Mouse (Mus musculus) bone marrow, adult 2 months (tissue): ENCODE results near the gene Prickle4. TPM values are rescaled to one million over a fixed set of nuclear protein-coding genes. Genes with fewer than 3 reads are reported as not detected.
"Not testable (repeated sequence)": the region's sequence is repeated elsewhere in the genome, so short reads cannot be mapped to it uniquely, and the experiment has no call there.

Source experiments
- H3K27ac ChIP-seq: fragments of 200-500 bp; 2 replicates; pipeline ENCODE4 v1.5.1; 2012; ENCODE audit warnings: low read depth, mild to moderate bottlenecking, control low read depth, inconsistent platforms, low read length; ENCODE audit not compliant: control insufficient read depth, poor library complexity, insufficient read depth
- H3K4me1 ChIP-seq: fragments of 200-500 bp; 2 replicates; pipeline ENCODE4 v1.6.1; 2011; ENCODE audit warnings: low read length; ENCODE audit not compliant: control insufficient read depth, insufficient read depth
- H3K4me3 ChIP-seq: fragments of 200-500 bp; replicated peaks from 2 replicates; pipeline ENCODE3; 2011; ENCODE audit warnings: mild to moderate bottlenecking, low read depth, low read length, control low read depth; ENCODE audit not compliant: control insufficient read depth
- CTCF ChIP-seq: fragments of 200-500 bp; IDR thresholded peaks from 2 replicates; pipeline ENCODE4 v1.5.1; 2011; ENCODE audit warnings: low read length, control low read depth; ENCODE audit not compliant: control insufficient read depth, insufficient read depth
- POLR2A ChIP-seq: fragments of 200-500 bp; IDR thresholded peaks from 2 replicates; pipeline ENCODE4 v1.6.1; 2011; ENCODE audit warnings: low read depth, mild to moderate bottlenecking, control low read depth, low read length, borderline replicate concordance; ENCODE audit not compliant: control insufficient read depth
- WGBS: fragments of 180-500 bp; shearing (Covaris S2); methylation state at CpG from one replicate; pipeline ENCODE4 v1.1.7; 2018; 5-methylcytosine and 5-hydroxymethylcytosine counted together
- polyA plus RNA-seq: library from polyadenylated mRNA; stranded (reverse); fragments of >200 nt; gene quantifications from 2 replicates; pipeline ENCODE4 v1.2.4, GENCODE M21; 2011; ENCODE audit warnings: low replicate concordance; ENCODE audit not compliant: missing spikeins, insufficient read depth, insufficient read length

Prickle4 gene
- polyA plus RNA-seq, 1 experiment = not detected

DNA sequence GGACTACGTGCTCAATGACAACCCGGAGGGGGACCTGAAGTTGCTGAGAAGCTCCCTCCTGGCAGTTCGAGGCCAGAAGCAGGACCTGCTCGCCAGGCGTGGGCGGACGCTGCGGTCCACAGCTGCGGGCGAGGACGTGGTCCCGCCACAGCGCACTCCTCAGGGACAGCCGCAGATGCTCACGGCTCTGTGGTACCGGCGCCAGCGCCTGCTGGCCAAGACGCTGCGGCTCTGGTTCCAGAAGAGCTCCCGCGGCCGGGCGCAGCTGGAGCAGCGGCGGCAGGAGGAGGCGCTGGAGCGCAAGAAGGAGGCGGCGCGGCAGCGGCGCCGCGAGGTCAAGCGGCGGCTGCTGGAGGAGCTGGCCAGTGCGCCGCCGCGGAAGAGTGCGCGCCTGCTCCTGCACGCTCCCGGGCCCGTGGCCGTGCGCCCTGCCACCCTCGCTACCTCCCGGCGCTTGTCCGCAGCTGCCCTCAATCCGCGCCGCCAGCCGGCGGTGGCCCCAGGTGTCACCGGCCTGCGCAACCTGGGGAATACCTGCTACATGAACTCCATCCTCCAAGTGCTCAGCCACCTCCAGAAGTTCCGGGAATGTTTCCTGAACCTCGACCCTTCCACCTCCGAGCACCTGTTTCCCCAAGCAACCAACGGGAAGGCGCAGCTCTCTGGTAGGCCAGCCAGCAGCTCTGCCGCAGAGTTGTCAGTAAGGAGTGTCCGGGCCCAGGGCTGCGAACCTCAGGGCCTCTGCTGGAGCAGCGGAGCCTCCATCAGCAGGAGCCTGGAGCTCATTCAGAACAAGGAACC is 22.0 kb downstream of the Prickle4 start:
- WGBS = 17% methylated on average over 68 of the region's 68 CpGs
- peaks cover 1% of the 10 kb centered on the region; the same call in 1 of the 2 replicates for H3K4me1 ChIP-seq
- no peak overlapping the region for H3K27ac ChIP-seq
- H3K4me3 ChIP-seq = no peak overlapping the region
- no peak for TF ChIP-seq POLR2A
- TF ChIP-seq CTCF = no peak

DNA sequence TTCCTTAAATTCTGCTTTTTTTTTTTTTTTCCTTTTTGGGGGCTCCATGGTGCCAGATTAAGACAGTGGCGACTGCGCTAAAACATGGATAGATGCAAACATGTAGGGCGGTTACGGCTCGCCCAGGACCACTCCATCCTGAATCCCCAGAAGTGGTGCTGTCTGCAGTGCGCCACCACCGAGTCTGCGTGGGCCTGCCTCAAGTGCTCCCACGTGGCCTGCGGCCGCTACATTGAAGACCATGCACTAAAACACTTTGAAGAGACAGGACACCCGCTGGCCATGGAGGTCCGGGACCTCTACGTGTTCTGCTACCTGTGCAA is 22.6 kb downstream of the Prickle4 start:
- Histone ChIP-seq H3K4me1 (peaks cover 1% of the 10 kb centered on the region; the same call in 1 of the 2 replicates), H3K4me3 (no peak overlapping the region), H3K27ac (no peak overlapping the region)
- WGBS = 64% methylated on average over 14 of the region's 14 CpGs
- TF ChIP-seq CTCF (no peak), POLR2A (no peak)

DNA sequence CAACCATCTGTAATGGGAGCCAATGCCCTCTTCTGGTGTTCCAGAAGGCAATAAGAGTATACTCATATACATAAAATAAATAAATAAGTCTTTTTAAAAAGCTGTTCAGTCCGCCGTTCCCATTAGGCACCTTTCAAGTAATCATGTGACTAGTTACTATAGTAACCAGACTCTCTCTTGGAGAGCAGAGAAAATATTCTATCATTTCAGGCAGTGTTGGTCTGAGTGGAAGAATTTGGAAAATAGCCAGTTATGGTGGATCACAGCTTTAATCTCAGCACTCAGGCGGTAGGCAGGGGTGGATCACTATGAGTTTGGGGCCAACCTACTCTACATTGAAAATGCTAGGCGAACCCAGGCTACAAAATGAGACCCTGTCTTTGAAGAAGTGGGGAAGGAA is 25.4 kb downstream of the Prickle4 start:
- WGBS = 73% methylated on average over 4 of the region's 4 CpGs
- Histone ChIP-seq H3K4me1 (peaks cover 1% of the 10 kb centered on the region; the same call in 1 of the 2 replicates), H3K4me3 (no peak overlapping the region), H3K27ac (no peak overlapping the region)
- TF ChIP-seq POLR2A (no peak), CTCF (no peak)

DNA sequence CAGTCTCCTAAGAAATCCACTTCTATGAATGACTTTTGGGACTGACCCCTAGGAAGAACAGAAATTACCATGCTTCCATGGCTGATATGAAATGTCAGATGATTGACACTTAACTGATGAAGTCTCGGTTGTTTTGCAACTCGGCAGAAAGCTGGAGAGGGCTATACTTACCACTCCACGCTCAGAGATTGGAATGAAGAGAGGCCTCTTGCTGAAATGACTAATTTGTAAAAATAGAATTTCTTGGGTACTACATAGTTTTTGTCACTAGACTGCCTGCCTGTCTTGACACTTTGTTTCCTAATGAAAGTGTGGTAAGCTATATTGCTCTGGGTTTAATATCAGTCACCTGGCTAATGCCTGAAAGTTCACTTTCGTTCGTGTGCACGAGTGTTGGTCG is 30.1 kb downstream of the Prickle4 start:
- H3K27ac ChIP-seq = no peak overlapping the region
- no peak for TF ChIP-seq CTCF
- no peak for TF ChIP-seq POLR2A
- WGBS = 73% methylated on average over 7 of the region's 7 CpGs
- no peaks in the 10 kb centered on the region for H3K4me1 ChIP-seq
- H3K4me3 ChIP-seq = no peak overlapping the region

DNA sequence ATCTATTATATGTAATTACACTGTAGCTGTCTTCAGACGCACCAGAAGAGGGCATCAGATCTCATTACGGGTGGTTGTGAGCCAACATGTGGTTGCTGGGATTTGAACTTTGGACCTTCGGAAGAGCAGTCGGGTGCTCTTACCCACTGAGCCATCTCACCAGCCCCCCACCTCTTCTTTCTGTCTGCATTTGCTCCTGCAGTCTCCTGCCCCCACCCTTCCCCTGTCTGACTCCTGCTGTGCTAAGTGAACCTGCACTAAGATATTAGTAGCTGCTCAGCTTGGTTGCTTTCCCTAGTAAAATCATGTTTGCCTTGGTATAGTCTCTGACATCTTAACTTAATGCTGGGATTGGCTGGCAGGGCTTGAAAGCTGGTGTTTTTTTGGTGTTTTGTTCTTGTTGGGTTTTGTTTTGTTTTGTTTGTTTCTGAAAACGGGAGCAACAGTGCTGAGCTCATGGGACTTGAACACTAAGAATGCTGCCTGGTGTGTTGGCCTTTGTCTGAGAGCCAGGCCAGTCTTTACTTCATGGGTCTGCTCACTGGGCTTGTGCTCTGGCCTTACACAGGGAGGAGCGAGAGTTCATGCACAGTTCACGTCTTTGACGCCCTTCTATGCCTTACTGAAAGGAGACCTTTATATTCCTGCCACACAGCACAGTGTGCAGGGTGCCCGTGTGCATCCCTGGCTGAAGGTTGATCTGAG is 31.4 kb downstream of the Prickle4 start:
- TF ChIP-seq CTCF (no peak), POLR2A (no peak)
- 91% methylated on average over 9 of the region's 9 CpGs for WGBS
- H3K27ac ChIP-seq = no peak overlapping the region
- no peak overlapping the region for H3K4me3 ChIP-seq
- no peaks in the 10 kb centered on the region for H3K4me1 ChIP-seq

DNA sequence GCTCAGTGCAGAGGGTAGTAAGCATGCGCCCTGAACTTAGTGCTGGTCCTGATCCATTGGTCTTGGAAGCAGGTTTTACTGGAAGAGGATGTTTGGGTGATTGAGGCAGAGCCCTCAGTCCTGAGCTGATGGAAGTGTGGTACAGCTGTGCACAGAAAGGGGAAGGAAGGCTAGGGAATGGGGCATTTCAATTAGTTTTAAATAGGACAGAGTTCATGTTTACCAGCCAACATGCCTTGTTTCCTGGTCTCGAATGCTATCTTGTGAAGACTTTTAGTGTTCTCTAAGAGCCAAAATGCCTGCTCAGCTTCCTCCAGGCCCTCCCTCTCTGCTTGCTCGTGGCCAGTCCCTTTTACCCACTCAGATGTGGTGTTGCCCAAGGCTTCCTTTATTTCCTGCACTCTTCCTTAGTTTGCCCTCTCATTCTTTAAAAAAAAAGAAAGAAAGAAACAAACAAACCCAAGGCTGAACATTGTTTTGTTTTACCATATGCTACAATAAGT is 35.7 kb downstream of the Prickle4 start:
- no peak for TF ChIP-seq CTCF
- TF ChIP-seq POLR2A = no peak
- no peaks in the 10 kb centered on the region for H3K4me1 ChIP-seq
- 33% methylated on average over 3 of the region's 3 CpGs for WGBS
- H3K4me3 ChIP-seq = no peak overlapping the region
- H3K27ac ChIP-seq = no peak overlapping the region

DNA sequence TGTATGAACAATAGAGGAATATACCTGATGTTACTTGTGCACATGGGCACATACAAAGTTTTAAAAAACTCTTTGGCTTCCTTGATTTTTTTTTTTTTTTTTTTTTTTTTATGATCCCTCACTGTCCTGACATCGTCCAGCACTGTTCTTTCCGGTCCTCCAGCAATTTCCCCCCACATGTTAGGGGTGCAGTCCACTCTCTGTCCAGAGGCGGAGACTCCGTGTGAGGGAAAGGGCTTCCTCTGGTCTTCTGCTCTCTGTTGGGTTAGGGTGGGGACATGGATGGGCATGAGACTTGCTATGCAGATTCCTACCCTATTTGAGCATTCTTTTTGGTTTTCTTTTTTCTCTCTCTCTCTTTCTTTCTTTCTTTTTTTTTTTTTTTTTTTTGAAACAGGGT is 36.6 kb downstream of the Prickle4 start:
- Histone ChIP-seq H3K4me3 (no peak overlapping the region), H3K4me1 (no peaks in the 10 kb centered on the region), H3K27ac (no peak overlapping the region)
- TF ChIP-seq CTCF (no peak), POLR2A (no peak)
- 86% methylated on average over 4 of the region's 4 CpGs for WGBS

DNA sequence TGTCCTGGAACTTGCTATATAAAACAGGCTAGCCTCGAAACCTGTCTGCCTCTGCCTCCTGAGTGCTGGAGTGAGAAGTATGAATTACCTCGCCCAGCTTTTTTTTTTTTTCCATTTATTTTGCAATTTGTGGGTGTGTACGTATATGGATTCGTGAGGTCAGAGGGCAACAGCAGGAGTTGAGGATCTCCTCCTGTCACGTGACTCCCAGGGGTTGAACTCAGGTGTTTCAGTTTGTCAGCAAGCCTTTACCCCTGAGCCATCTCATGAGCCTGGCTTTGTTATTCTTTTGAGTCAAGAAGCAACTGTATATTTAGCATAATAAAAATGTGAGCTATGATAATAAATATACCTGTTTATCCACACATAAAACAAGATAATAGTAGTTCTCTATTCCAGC is 38.8 kb downstream of the Prickle4 start:
- Histone ChIP-seq H3K4me3 (no peak overlapping the region), H3K4me1 (no peaks in the 10 kb centered on the region), H3K27ac (no peak overlapping the region)
- no peak for TF ChIP-seq CTCF
- TF ChIP-seq POLR2A = no peak
- 74% methylated on average over 5 of the region's 5 CpGs for WGBS

DNA sequence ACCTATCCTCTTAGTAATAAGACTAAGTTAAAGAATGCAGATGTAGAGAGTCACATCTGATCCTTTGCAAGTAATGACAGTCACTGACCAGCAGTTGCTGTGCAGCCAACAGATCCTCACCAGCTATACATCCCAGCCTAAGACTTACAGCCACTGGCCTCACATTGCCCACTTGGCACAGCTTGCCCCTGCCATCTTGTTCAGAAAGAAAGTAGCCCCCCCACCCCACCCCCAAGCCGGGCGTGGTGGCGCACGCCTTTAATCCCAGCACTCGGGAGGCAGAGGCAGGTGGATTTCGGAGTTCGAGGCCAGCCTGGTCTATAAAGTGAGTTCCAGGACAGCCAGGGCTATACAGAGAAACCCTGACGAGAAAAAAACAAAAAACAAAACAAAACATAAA is 40.2 kb downstream of the Prickle4 start:
- not testable (repeated sequence) for H3K4me1 ChIP-seq, H3K4me3 ChIP-seq, H3K27ac ChIP-seq
- WGBS = 88% methylated on average over 8 of the region's 8 CpGs
